Mouse (Mus musculus): Measurements from ENCODE around the gene Eif2s3x.

Eif2s3x gene

DNA sequence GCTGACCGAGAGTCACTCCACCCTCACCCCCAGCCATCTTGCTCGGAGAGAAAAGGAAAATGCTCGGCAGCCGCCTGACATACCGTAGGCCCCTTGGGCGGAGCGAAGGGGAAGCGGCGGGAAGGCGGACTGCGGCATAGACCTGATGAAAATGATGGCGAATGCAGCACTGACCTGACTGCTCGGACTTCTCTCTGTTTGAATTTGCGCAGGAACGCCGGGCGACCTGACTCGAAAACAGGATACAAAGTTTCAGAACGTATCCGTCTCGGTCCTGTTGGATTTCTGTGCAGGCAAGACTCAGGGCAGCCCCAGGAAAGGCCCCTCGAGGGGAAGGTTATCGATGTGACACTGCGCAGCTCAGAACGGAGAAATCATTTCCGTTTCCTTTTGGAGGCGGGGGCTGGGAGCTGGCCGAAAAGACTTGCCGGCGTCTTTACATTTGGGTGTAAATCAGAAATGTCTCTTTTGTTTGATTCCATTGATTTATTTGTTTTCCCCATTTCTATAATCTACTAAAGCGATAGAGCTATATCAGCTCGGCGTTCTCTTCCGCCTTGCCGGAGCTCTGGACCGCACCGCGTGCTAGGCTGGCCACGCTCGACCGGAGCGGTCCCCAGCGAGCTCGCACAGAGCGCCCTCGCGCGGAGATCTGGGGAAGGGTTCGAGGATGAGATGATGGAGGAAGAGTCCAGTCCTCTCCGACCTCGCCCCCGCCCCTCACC lies at the start of gene Eif2s3x:
TSS of gene Eif2s3x (minus strand) at position 266 of the 725 bp plus-strand sequence.
- DNase-seq: peak; percentile 84

- DNase-seq: peak; percentile 2
These were observed 22.9 kb upstream of the Eif2s3x start for GRCm38 (mm10) chrX:94235601-94236000.

- peak; percentile 9 for DNase-seq
These were observed 22.5 kb upstream of the Eif2s3x start for GRCm38 (mm10) chrX:94235190-94235555.

DNA sequence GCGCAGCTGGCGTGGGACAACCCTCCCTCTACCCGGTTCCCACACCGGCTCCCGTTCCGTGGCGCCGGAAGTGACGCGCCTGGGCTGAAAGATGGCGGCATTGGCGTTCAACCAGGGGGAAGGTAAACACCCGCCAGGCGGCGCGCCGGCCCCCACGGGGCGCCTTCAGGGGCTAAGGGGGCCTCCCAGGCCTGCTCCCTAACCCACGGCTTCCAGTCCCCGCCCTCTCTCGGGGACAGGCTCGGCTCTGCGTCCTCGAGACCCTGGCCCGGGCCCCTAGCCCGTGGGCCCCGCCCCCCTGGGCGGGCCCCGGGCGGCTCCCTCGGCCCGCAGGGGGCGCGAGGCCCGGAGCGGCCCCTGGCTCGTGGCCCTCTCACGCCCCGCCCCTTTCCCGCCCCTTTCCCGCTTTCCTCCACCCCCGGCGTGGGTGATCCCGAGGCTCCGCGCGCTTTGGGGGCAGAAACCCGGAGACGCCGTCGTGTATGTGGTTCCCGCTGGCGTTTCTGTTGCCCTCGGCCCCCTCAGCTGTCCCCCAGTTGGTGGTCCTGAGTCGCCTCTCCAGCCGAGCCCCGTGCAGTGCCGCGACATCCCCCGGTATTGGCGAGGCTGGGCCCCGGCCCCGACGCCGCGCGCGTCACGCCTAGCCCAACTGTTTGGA lies 22.0 kb upstream of the Eif2s3x start, which contains the start of gene Klhl15:
TSS of gene Klhl15 (plus strand) at position 68 of the 658 bp plus-strand sequence.
- DNase-seq: peak; percentile 86

DNA sequence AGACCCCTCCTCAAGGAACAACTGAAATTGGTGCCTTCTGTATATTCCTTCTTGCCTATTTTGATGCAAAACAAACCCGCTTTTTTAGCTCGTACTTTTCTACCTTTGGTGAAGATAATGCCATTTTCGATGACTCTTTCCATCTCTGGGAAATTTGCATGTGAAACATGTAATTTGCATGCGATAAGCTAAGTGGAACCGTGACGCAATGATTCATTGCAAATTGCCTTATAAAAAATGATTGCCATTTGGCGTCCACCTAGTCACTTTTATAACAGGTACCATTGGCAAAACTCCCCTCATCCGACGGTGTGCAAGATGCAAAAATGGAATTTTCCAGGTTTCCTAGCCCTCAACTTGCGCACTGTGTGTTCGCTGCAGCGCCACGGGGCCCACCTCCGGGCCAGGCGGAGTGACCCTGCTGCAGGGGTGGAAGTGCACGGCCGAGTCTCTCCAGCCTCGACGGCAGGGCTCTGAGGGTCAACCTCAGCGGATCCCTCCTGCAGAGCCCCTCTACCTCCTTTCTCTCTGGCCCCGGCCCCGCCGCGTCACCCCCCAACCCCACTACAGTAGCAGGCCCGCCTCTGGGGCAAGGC lies 21.4 kb upstream of the Eif2s3x start:
- DNase-seq: no peak

- DNase-seq: peak; percentile 5
These were observed 20.8 kb upstream of the Eif2s3x start for GRCm38 (mm10) chrX:94233432-94233831.

- no peak for DNase-seq
These were observed 722 bp upstream of the Eif2s3x start for GRCm38 (mm10) chrX:94213384-94213783.

DNA sequence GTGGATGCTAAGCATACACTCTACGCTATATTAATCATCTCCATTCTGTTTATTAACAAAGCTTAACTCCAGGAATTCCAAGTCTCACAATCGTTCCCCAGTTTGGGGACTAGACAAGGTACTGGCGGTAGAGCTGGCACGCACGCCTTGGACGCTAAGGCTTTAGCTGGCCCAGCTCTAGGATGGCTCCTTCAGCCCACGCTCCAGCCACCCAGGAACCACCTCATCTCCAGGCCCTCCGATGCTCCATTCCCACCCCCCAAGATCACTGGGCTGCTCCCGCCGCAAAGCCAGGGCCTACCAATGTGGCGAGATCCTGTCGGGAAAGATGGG lies 432 bp downstream of the Eif2s3x start:
- DNase-seq: no peak

GRCm38 (mm10) chrX:94197789-94198188 lies 14.9 kb downstream of the Eif2s3x start:
- peak; percentile 35 for DNase-seq

DNA sequence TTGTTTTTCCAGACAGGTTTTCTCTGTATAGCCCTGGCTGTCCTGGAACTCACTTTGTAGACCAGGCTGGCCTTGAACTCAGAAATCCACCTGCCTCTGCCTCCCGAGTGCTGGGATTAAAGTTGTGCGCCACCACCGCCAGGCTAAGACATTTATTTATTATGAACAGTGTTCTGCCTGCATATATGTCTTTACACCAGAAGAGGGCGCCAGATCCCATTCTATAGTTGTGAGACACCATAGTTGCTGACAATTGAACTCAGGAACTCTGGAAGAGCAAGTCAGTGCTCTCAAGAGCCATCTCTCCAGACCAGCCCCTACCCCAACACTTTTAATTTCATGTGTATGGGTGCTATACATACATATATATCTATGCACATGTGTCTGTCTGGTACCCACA lies 18.8 kb downstream of the Eif2s3x start:
- DNase-seq: peak; percentile 12

GRCm38 (mm10) chrX:94185156-94185555 lies 27.5 kb downstream of the Eif2s3x start:
- no peak for DNase-seq

GRCm38 (mm10) chrX:94183814-94184213 lies 28.8 kb downstream of the Eif2s3x start:
- no peak for DNase-seq

- DNase-seq: peak; percentile 85
These were observed 34.8 kb downstream of the Eif2s3x start for GRCm38 (mm10) chrX:94177715-94178340.

GRCm38 (mm10) chrX:94169348-94169747 lies 43.3 kb downstream of the Eif2s3x start:
- DNase-seq: no peak

- no peak for DNase-seq
These were observed 60.3 kb downstream of the Eif2s3x start for GRCm38 (mm10) chrX:94152251-94152830.

DNA sequence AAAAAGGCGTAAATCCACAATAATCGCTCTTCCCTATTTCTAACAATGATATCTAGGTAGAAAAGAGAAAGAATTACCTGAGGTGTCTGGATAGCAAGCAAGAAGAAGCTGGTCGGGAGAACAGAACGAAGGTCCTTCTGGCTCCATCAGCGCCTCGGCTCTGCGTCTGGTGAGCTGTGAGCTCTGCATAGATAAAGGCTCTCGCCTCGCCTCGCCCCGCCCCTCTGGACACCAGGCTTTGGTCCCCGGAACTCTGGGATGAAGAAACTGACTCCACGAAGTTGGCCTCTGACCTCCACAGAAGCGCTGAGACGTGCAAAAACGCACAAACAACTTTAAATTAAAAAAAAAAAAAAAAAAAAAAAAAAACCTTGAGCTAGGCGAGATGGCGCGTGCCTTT lies 62.2 kb downstream of the Eif2s3x start:
- no peak for DNase-seq

DNA sequence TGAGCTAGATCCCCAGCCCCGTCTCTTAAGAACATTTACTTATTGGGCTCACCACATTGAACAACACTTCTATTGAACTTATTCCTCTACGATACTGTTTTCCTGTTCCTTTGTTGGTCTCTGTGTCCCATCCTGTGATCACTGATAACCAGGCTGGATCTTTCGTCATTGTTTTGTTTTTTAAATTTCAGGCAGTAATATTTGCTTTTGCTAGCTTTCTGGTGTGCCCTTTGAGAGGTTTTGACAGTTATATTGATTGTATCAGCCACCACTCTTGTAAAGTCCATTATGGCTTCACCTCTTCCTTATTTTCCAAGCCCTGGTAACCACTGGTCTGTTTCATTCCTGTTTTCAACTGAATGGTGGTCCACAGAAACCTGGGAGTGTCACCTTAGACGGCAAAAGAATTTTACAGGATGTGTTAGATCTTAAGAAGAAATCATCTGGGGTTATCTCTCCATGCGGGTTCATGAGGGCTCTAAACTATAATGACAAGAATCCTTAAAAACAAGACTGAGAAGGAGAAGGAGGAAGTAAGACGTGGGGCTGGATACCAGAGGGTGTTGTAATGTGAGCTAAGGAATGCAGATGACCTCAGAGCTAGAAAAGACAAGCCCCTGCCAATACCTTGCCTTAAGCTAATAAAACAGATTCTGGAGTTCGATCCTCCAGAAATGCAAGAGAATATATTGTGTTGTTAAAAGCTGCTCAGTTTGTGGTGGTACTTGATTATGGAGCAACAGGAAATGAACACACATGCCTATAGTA lies 70.5 kb downstream of the Eif2s3x start:
- DNase-seq: no peak

DNA sequence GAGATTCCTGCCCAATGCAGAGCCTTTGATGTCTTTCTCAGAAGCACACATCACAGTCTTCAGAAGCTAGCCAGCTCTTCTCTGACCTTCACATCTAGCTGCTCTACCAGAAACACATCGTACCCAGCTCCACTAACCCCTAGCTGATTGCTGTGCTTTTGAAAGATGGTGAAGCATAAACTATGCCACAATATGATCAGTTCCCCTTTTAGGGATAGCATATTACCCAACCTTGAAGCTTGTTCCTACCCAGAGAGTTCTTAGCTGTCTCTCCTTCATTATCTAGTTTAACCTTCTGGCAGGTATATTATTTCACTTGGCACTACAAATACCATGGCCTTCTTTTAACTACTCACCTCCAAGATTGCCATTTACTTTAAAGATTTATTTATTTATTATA lies 72.6 kb downstream of the Eif2s3x start:
- no peak for DNase-seq
